Mouse (Mus musculus) forebrain, embryonic 14.5 days (tissue): Measurements from ENCODE around the gene Ugt1a9. TPM values are rescaled to one million over a fixed set of nuclear protein-coding genes. Genes with fewer than 3 reads are reported as not detected.

Experiments used
- ATAC-seq: fragments of 200-750 bp; cut with Nextera tagmentation; 2 replicates; pipeline ENCODE4 v1.8.0; 2017; ENCODE audit warnings: mild to moderate bottlenecking, moderate library complexity
- DNase-seq: peaks from one replicate; pipeline ENCODE4 v3.0.0-alpha.2; 2015; ENCODE audit warnings: low spot score
- H3K27ac ChIP-seq: fragments of 300-500 bp; sonication (generic); 2 replicates; pipeline ENCODE4 v1.5.1; 2014; ENCODE audit warnings: low read depth, mild to moderate bottlenecking, control low read depth, low read length, moderate library complexity
- H3K27me3 ChIP-seq: fragments of 300-500 bp; sonication (generic); replicated peaks from 2 replicates; pipeline ENCODE4 v1.6.1; 2014; ENCODE audit warnings: low read length, control low read depth, mixed read lengths; ENCODE audit not compliant: control insufficient read depth, insufficient read depth
- H3K36me3 ChIP-seq: fragments of 300-500 bp; sonication (generic); 2 replicates; pipeline ENCODE4 v1.6.1; 2014; ENCODE audit warnings: low read length, control low read depth; ENCODE audit not compliant: control insufficient read depth, insufficient read depth
- H3K4me1 ChIP-seq: fragments of 300-500 bp; sonication (generic); 2 replicates; pipeline ENCODE4 v1.6.1; 2014; ENCODE audit warnings: antibody characterized with exemption, low read length, control low read depth; ENCODE audit not compliant: control insufficient read depth, insufficient read depth
- H3K4me2 ChIP-seq: fragments of 300-500 bp; sonication (generic); 2 replicates; pipeline ENCODE4 v1.6.1; 2014; ENCODE audit warnings: mild to moderate bottlenecking, control low read depth, low read length
- H3K4me3 ChIP-seq: fragments of 300-500 bp; sonication (generic); 2 replicates; pipeline ENCODE4 v1.5.1; 2014; ENCODE audit warnings: low read depth, low read length, control low read depth
- H3K9ac ChIP-seq: fragments of 300-500 bp; sonication (generic); 2 replicates; pipeline ENCODE4 v1.6.1; 2014; ENCODE audit warnings: mild to moderate bottlenecking, low read length, control low read depth, moderate library complexity
- H3K9me3 ChIP-seq: fragments of 300-500 bp; sonication (generic); replicated peaks from 2 replicates; pipeline ENCODE4 v1.6.1; 2016; ENCODE audit warnings: low read length, control low read depth, mixed read lengths; ENCODE audit not compliant: control insufficient read depth
- WGBS: fragments of 180-500 bp; shearing (Covaris S2); extraction: QIAGEN DNeasy Blood & Tissue Kit; methylation state at CpG from one replicate; pipeline ENCODE4 v1.1.7; 2014; 5-methylcytosine and 5-hydroxymethylcytosine counted together
- polyA plus RNA-seq: library from polyadenylated mRNA; unstranded; fragments of >200 nt; fragmentation: Nextera tagmentation; extraction: Ambion mirVana; gene quantifications from 2 replicates; pipeline ENCODE4 v1.2.1, GENCODE M21; 2014

Gene Ugt1a9
- polyA plus RNA-seq, 1 experiment from 2014 or later = not detected

GRCm38 (mm10) chr1:88264237-88264868, 193.8 kb downstream of the Ugt1a9 start:
- Histone ChIP-seq H3K36me3 (peaks cover 100% of the 10 kb centered on the region), H3K4me3 (no peak overlapping the region), H3K4me1 (no peaks in the 10 kb centered on the region), H3K27ac (no peak overlapping the region), H3K4me2 (no peak overlapping the region), H3K9ac (no peak overlapping the region), H3K9me3 (no peaks in the 10 kb centered on the region), H3K27me3 (no peaks in the 10 kb centered on the region)
- no peak for DNase-seq
- ATAC-seq = no peak
- WGBS = 90% methylated on average over 7 of the region's 7 CpGs

DNA sequence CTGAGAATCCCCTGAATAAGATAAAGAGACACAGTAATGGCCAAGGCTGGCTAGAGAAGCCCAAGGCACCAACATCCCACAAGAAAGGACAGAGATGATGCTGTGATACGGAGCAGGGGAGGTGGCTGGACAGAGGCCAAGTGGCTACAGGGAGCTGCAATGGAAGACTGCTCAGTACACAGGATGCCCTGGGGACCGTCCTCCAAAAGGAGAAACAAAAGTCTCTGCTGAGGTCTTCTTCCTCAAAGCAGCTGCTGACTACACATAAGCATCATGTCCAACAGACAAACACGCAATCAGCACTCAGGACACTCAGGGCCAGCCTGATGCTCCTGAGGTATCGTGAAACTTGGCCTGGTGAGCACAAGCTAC, 194.3 kb downstream of the Ugt1a9 start:
- WGBS = 78% methylated on average over 4 of the region's 4 CpGs
- Histone ChIP-seq H3K4me1 (no peaks in the 10 kb centered on the region), H3K27me3 (no peaks in the 10 kb centered on the region), H3K36me3 (peaks cover 100% of the 10 kb centered on the region), H3K9me3 (no peaks in the 10 kb centered on the region), H3K4me3 (no peak overlapping the region), H3K4me2 (no peak overlapping the region), H3K9ac (no peak overlapping the region), H3K27ac (no peak overlapping the region)
- DNase-seq (no peak), ATAC-seq (no peak)

DNA sequence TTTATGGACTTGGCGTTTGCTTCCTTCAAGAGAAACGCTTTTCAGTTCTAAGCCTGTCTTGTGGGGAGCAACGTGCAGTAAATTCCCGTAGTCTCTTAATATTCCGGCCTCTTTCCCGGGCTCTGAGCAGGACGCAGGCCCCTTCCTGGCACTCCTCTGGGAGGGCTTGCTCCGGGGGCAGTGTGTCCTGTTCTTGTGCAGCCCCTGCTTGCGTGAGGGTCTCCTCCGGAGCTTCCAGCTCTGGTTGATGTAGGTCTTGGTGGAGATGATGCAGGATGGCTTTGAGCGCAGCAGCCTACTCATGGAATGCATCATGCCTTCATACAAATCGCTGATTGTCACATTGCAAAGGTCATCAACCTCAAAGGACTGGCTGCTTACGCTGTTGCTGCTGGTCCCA, 195.5 kb downstream of the Ugt1a9 start:
- H3K9ac ChIP-seq = no peak overlapping the region
- no peak for DNase-seq
- ATAC-seq = no peak
- no peak overlapping the region for H3K4me3 ChIP-seq
- H3K27ac ChIP-seq = no peak overlapping the region
- H3K27me3 ChIP-seq = no peaks in the 10 kb centered on the region
- H3K4me1 ChIP-seq = no peaks in the 10 kb centered on the region
- no peaks in the 10 kb centered on the region for H3K9me3 ChIP-seq
- H3K36me3 ChIP-seq = peaks cover 91% of the 10 kb centered on the region
- no peak overlapping the region for H3K4me2 ChIP-seq
- WGBS = 89% methylated on average over 13 of the region's 13 CpGs

DNA sequence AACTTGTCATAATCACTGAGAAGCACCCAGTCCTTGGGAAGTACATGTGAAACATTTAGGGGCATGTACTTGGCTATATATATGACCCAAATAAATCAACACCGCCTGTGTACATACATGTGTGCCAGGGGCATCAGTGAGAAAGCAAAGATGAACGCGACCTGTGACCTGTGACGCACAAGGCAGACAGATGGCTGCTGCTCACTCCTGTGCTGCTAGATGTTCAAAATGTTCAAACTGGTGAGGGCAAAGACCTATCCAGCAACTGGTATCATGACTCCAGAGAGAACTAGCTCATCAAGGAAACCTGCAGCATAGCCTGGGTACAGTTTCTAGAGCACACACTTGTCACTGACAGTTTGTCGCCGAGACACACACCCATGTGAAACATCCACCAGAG, 196.9 kb downstream of the Ugt1a9 start:
- DNase-seq (no peak), ATAC-seq (no peak)
- no peaks in the 10 kb centered on the region for H3K27me3 ChIP-seq
- 95% methylated on average over 6 of the region's 6 CpGs for WGBS
- H3K4me1 ChIP-seq = no peaks in the 10 kb centered on the region
- no peak overlapping the region for H3K27ac ChIP-seq
- no peak overlapping the region for H3K9ac ChIP-seq
- H3K4me3 ChIP-seq = no peak overlapping the region
- peaks cover 89% of the 10 kb centered on the region for H3K36me3 ChIP-seq
- no peak overlapping the region for H3K4me2 ChIP-seq
- H3K9me3 ChIP-seq = no peaks in the 10 kb centered on the region

GRCm38 (mm10) chr1:88268070-88268469, 197.5 kb downstream of the Ugt1a9 start:
- 85% methylated on average over 6 of the region's 6 CpGs for WGBS
- Histone ChIP-seq H3K4me2 (no peak overlapping the region), H3K9me3 (no peaks in the 10 kb centered on the region), H3K9ac (no peak overlapping the region), H3K36me3 (peaks cover 89% of the 10 kb centered on the region), H3K4me3 (no peak overlapping the region), H3K27ac (no peak overlapping the region), H3K27me3 (no peaks in the 10 kb centered on the region), H3K4me1 (no peaks in the 10 kb centered on the region)
- ATAC-seq = no peak
- DNase-seq = no peak

Other genes with a start within 250 kb of the Ugt1a9 start
- gene Dgkd, start 217.5 kb upstream of the Ugt1a9 start, polyA plus RNA-seq = 31.7 and 49.8 TPM in 2 replicates
- gene Usp40, start 62.2 kb upstream of the Ugt1a9 start, polyA plus RNA-seq = 16.4 and 18.5 TPM in 2 replicates
- gene Ugt1a10, start 15.4 kb upstream of the Ugt1a9 start, polyA plus RNA-seq = not detected in 2 replicates
- gene Ugt1a8, start 17.0 kb downstream of the Ugt1a9 start, polyA plus RNA-seq = not detected in 2 replicates
- gene Ugt1a7c, start 24.3 kb downstream of the Ugt1a9 start, polyA plus RNA-seq = 0.36 and 1.3 TPM in 2 replicates
- gene Ugt1a6b, start 32.5 kb downstream of the Ugt1a9 start, polyA plus RNA-seq = 2.0 and 2.3 TPM in 2 replicates
- gene Ugt1a6a, start 64.0 kb downstream of the Ugt1a9 start, polyA plus RNA-seq = 2.3 and 3.6 TPM in 2 replicates
- not detected in 2 replicates for gene Ugt1a5, start 95.2 kb downstream of the Ugt1a9 start, polyA plus RNA-seq
- not detected in 2 replicates for gene Ugt1a2, start 129.8 kb downstream of the Ugt1a9 start, polyA plus RNA-seq
- 11.8 and 14.4 TPM in 2 replicates for gene Dnajb3, start 135.0 kb downstream of the Ugt1a9 start, polyA plus RNA-seq
- gene Ugt1a1, start 141.2 kb downstream of the Ugt1a9 start, polyA plus RNA-seq = not detected in 2 replicates
- 1.3 and 1.7 TPM in 2 replicates for gene Mroh2a, start 156.2 kb downstream of the Ugt1a9 start, polyA plus RNA-seq
- gene Hjurp, start 206.8 kb downstream of the Ugt1a9 start, polyA plus RNA-seq = 64.5 and 76.3 TPM in 2 replicates
- not detected in 2 replicates for gene Trpm8, start 206.9 kb downstream of the Ugt1a9 start, polyA plus RNA-seq